Mouse (Mus musculus): ENCODE results near the gene Macrod2.

Gene Macrod2

GRCm38 (mm10) chr2:140549286-140549685, 154.2 kb downstream of the Macrod2 start:
- ChIA-PET CTCF (no interaction called here), POLR2A (no interaction called here)

GRCm38 (mm10) chr2:140561426-140561825, 166.3 kb downstream of the Macrod2 start:
- CTCF ChIA-PET = no interaction called here
- POLR2A ChIA-PET = no interaction called here

GRCm38 (mm10) chr2:140570874-140571273, 175.8 kb downstream of the Macrod2 start:
- ChIA-PET CTCF (no interaction called here), POLR2A (no interaction called here)

- CTCF ChIA-PET = no interaction called here
- POLR2A ChIA-PET = no interaction called here
Measured at GRCm38 (mm10) chr2:140592537-140593261, 197.6 kb downstream of the Macrod2 start.

- ChIA-PET CTCF (no interaction called here), POLR2A (no interaction called here)
Measured at GRCm38 (mm10) chr2:140596906-140597305, 201.8 kb downstream of the Macrod2 start.

- ChIA-PET POLR2A (no interaction called here), CTCF (no interaction called here)
Measured at GRCm38 (mm10) chr2:140615451-140615850, 220.3 kb downstream of the Macrod2 start.

- ChIA-PET CTCF (interaction anchor here in 1 of 4 experiments (0.7 kb wide), 1 partner anchor 909 kb away, joined by 8 read pairs; no protein-coding TSS in a partner anchor), POLR2A (no interaction called here)
Measured at GRCm38 (mm10) chr2:140621730-140622337, 226.7 kb downstream of the Macrod2 start.

GRCm38 (mm10) chr2:140653481-140653880, 258.4 kb downstream of the Macrod2 start:
- ChIA-PET POLR2A (interaction anchor here in 2 of 4 experiments (0.6 to 1.2 kb wide), 5 partner anchors 11 to 134 kb away, joined by 3 to 7 read pairs (median 4); partner anchors contain the start of gene Flrt3 (in 1 of the 2)), CTCF (no interaction called here)

- ChIA-PET CTCF (no interaction called here), POLR2A (interaction anchor here in 2 of 4 experiments (0.6 to 1.3 kb wide), 6 partner anchors 10 to 134 kb away, joined by 3 to 7 read pairs (median 4); partner anchors contain the start of gene Flrt3 (in 2 of the 2))
Measured at GRCm38 (mm10) chr2:140653978-140654377, 258.9 kb downstream of the Macrod2 start.

GRCm38 (mm10) chr2:140662673-140663072, 267.6 kb downstream of the Macrod2 start:
- ChIA-PET POLR2A (interaction anchor here in 2 of 4 experiments (1.5 to 2.2 kb wide), 2 partner anchors 8 to 9 kb away, joined by 8 to 9 read pairs; partner anchors contain the start of gene Flrt3 (in 2 of the 2)), CTCF (no interaction called here)

- POLR2A ChIA-PET = interaction anchor here in 1 of 4 experiments (0.9 kb wide), 1 partner anchor 11 kb away, joined by 3 read pairs; no protein-coding TSS in a partner anchor
- CTCF ChIA-PET = interaction anchor here in 1 of 4 experiments (0.6 kb wide), 1 partner anchor 9 kb away, joined by 3 read pairs; no protein-coding TSS in a partner anchor
Measured at GRCm38 (mm10) chr2:140664381-140664780, 269.3 kb downstream of the Macrod2 start.

GRCm38 (mm10) chr2:140666846-140667245, 271.7 kb downstream of the Macrod2 start:
- POLR2A ChIA-PET = interaction anchor here in 1 of 4 experiments (0.7 kb wide), 1 partner anchor 181 kb away, joined by 3 read pairs; no protein-coding TSS in a partner anchor
- CTCF ChIA-PET = no interaction called here

- ChIA-PET POLR2A (interaction anchor here in 1 of 4 experiments (0.7 kb wide), 1 partner anchor 180 kb away, joined by 3 read pairs; no protein-coding TSS in a partner anchor), CTCF (no interaction called here)
Measured at GRCm38 (mm10) chr2:140667261-140668047, 272.3 kb downstream of the Macrod2 start.

GRCm38 (mm10) chr2:140668311-140668710, 273.2 kb downstream of the Macrod2 start:
- ChIA-PET POLR2A (interaction anchor here in 1 of 4 experiments (1.4 kb wide), 1 partner anchor 11 kb away, joined by 3 read pairs; no protein-coding TSS in a partner anchor), CTCF (no interaction called here)

GRCm38 (mm10) chr2:140669081-140669480, 274.0 kb downstream of the Macrod2 start:
- POLR2A ChIA-PET = interaction anchor here in 1 of 4 experiments (1.4 kb wide), 1 partner anchor 10 kb away, joined by 3 read pairs; no protein-coding TSS in a partner anchor

GRCm38 (mm10) chr2:140669786-140670185, 274.7 kb downstream of the Macrod2 start:
- CTCF ChIA-PET = no interaction called here

More at GRCm38 (mm10) chr2:140669081-140669480, 274.0 kb downstream of the Macrod2 start:
- CTCF ChIA-PET = no interaction called here

GRCm38 (mm10) chr2:140670457-140670856, 275.3 kb downstream of the Macrod2 start:
- ChIA-PET CTCF (interaction anchor here in 2 of 4 experiments (0.6 to 1.3 kb wide), 2 partner anchors 31 to 906 kb away, joined by 3 to 5 read pairs; no protein-coding TSS in a partner anchor), POLR2A (interaction anchor here (0.5 to 2.1 kb wide), 30 partner anchors 8 to 786 kb away, joined by 3 to 11 read pairs (median 4); partner anchors contain the start of gene Macrod2 (in 2 of the 4))

More at GRCm38 (mm10) chr2:140669786-140670185, 274.7 kb downstream of the Macrod2 start:
- POLR2A ChIA-PET = interaction anchor here in 3 of 4 experiments (0.6 to 2.1 kb wide), 6 partner anchors 9 to 559 kb away, joined by 3 to 9 read pairs (median 4); no protein-coding TSS in a partner anchor

GRCm38 (mm10) chr2:140670963-140671702, 276.0 kb downstream of the Macrod2 start, which contains the start of gene Flrt3:
TSS of gene Flrt3 (minus strand) at chr2:140671469.
- ChIA-PET CTCF (interaction anchor here (0.6 to 1.3 kb wide), 6 partner anchors 30 to 1583 kb away, joined by 3 to 5 read pairs (median 3); no protein-coding TSS in a partner anchor), POLR2A (interaction anchor here (0.5 to 2.1 kb wide), 44 partner anchors 8 to 786 kb away, joined by 3 to 11 read pairs (median 4); partner anchors contain the start of gene Macrod2 (in 3 of the 4))

Measured in embryonic stem cell, embryonic (primary cell).